Mouse (Mus musculus): Measurements from ENCODE around the gene Hist1h2bp. TPM values are rescaled to one million over a fixed set of nuclear protein-coding genes. Genes with fewer than 3 reads are reported as not detected.
A peak's percentile ranks its signal among the peaks of the same experiment; 100 is the strongest.
"Not testable (repeated sequence)": the region's sequence is repeated elsewhere in the genome, so short reads cannot be mapped to it uniquely, and the experiment has no call there.

Gene Hist1h2bp
- total RNA-seq, 1 experiment from 2014 or later, result 12.6 TPM

DNA sequence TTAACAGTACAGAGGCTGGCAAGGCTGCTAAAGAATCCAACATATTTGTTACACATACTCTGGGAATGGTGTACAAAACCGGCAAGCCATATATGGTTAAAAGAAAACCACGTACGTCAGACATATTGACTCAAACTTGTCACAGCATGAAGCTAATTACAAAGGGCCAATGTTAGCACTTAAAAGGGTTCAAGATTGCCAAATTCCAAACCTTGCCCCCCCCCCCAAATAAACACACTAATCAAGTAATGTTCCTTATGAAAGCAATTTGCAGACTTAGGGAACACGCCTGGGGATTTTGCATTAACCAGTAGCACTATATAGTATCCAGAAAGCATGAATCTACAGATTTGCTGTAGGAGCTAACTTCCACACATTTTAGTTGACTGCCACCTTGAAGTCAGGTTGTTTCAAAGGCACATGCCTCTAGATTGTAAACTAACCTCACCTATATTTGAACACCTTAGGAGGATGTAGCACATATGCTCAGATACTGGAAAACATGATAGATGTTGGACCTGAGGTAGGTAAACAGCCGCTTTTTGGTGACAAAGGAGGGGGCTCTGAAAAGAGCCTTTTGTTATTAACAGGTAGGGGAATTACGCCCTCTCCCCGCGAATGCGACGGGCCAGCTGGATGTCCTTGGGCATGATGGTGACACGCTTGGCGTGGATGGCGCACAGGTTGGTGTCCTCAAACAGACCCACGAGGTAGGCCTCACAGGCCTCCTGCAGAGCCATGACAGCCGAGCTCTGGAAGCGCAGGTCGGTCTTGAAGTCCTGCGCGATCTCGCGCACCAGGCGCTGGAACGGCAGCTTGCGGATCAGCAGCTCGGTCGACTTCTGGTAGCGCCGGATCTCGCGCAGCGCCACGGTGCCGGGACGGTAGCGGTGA lies 4.7 kb upstream of the Hist1h2bp start:
- ATAC-seq (replicated peaks; ENCODE audit: insufficient number of reproducible peaks, low FRiP score, low TSS enrichment, poor library complexity, severe bottlenecking), result not testable (repeated sequence)

- peak; percentile 67; the same call in 1 of the 2 replicates for ATAC-seq (replicated peaks; ENCODE audit: insufficient number of reproducible peaks, low FRiP score, low TSS enrichment, poor library complexity, severe bottlenecking)
Measured at GRCm38 (mm10) chr13:21783255-21783617, 4.0 kb upstream of the Hist1h2bp start, which contains the start of gene Hist1h3i. Gene Hist1h3i (minus strand): TSS chr13:21783370.

DNA sequence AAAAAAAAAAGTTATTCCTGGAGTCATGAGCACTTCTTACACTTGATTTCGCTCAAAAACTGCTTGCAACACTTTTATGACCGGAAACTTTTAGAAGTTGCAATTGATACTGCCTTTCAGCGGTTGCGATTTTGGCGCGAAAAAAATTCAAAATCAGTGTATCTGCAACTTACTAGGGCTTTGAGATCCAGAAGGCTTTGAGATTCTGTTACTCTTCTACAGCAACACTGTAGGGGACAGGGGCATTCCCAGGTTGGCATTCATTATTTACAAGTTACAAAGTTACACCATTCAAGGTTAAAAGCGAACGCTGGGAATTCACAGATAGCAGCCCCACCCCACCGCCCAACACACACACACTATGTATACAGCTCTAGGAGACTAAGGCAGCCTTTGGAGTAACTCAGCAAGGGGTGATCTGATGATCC lies 3.5 kb upstream of the Hist1h2bp start:
- ATAC-seq (replicated peaks; ENCODE audit: insufficient number of reproducible peaks, low FRiP score, low TSS enrichment, poor library complexity, severe bottlenecking), result no peak

DNA sequence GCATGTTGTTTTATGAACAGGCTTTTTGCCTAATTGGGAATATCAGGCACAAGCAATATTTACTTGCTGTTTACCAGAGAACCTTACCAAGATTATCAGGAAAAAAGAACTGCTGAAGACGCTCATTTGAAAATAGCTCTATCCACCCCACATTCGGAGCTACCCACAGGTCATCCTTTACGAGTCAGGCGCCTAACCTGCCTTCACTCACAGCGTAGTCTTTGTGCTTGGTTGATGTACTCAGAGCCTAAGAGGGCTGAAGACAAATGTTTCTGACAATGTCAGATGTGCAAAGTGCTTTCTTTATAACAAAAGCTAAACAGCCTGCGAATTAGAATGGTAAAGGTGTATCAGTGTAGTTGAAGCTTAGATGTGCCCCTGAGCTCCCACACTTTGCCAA lies 3.0 kb upstream of the Hist1h2bp start:
- ATAC-seq (replicated peaks; ENCODE audit: insufficient number of reproducible peaks, low FRiP score, low TSS enrichment, poor library complexity, severe bottlenecking), result no peak

- ATAC-seq (replicated peaks; ENCODE audit: insufficient number of reproducible peaks, low FRiP score, low TSS enrichment, poor library complexity, severe bottlenecking), result no peak
Measured at GRCm38 (mm10) chr13:21786189-21786898, 917 bp upstream of the Hist1h2bp start.

GRCm38 (mm10) chr13:21787760-21788593 lies 716 bp downstream of the Hist1h2bp start:
- no peak for ATAC-seq (replicated peaks; ENCODE audit: insufficient number of reproducible peaks, low FRiP score, low TSS enrichment, poor library complexity, severe bottlenecking)

GRCm38 (mm10) chr13:21789925-21790324 lies 2.7 kb downstream of the Hist1h2bp start:
- no peak for ATAC-seq (replicated peaks; ENCODE audit: insufficient number of reproducible peaks, low FRiP score, low TSS enrichment, poor library complexity, severe bottlenecking)

DNA sequence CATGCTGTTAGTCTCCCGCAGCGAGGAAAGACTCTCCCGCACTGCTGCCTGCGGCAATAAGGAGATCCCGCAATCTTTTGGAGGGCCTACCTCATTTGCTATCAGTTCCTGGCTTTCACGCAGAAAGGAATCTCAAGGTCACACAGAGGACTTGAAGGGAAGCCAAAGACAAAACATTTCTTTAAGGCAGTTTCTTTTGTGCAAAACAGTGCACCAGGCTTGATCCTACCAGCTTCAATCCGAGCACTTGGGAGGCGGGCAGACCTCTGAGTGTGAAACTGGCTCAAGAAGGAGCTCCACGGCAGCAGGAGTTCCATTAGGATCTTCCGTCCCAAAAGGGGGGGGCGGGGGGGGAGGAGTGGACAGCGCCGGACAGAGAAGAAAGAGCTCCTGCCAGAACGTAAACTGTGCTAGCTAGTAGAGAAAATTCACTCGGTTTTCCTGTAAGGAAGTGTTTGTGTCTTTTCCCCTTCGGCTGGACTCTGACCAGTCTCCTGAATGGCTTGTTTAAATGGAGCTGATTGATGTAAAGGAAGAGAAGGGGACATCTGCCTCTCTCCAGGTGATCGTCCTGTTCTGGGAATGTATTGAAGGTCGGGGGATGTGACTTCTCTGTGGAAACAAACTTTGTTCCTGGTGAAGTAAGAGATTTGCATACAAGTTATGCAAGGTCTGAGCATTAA lies 3.5 kb downstream of the Hist1h2bp start:
- no peak for ATAC-seq (replicated peaks; ENCODE audit: insufficient number of reproducible peaks, low FRiP score, low TSS enrichment, poor library complexity, severe bottlenecking)

DNA sequence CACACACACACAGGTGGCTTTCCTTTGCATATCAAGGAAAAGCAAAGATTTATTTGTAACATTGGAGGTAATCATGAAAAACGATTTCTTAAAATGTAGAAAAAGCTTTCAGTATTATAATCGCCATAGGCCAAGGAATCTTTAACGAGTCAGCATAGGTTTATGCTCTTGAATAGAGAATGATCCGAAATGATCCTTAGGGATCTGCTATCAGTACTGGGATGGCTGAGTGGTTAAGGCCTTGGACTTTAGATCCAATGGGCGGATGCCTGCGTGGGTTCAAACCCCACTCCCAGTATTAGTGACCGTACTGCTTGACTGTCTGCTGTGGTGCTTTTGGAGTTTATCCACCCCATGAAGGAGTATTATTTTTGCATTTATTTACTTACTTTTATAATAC lies 8.3 kb downstream of the Hist1h2bp start:
- no peak for ATAC-seq (replicated peaks; ENCODE audit: insufficient number of reproducible peaks, low FRiP score, low TSS enrichment, poor library complexity, severe bottlenecking)

GRCm38 (mm10) chr13:21797163-21797562 lies 9.9 kb downstream of the Hist1h2bp start:
- peak; percentile 36; the same call in 1 of the 2 replicates for ATAC-seq (replicated peaks; ENCODE audit: insufficient number of reproducible peaks, low FRiP score, low TSS enrichment, poor library complexity, severe bottlenecking)

GRCm38 (mm10) chr13:21803058-21803457 lies 15.8 kb downstream of the Hist1h2bp start:
- peak; percentile 88 for ATAC-seq (replicated peaks; ENCODE audit: insufficient number of reproducible peaks, low FRiP score, low TSS enrichment, poor library complexity, severe bottlenecking)

DNA sequence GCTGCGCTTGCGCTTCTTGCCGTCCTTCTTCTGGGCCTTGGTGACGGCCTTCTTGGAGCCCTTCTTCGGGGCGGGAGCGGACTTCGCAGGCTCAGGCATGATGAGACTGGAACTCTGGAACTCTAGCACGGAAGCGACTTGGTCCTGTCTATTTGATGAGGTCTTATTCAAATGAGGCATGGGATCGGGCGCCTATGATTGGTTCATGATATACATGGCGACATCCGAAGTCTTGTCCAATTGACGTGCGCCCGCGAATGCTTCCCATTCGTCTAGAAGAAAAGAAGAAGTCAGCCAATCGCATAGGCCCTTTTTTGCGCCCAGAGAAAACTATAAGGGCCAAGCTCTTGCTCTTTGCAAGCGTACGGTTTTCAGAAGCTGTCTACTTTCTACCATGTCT lies 22.8 kb downstream of the Hist1h2bp start, which contains the start of the genes Hist1h2bq and Hist1h2ao:
Hist1h2bq (minus strand) TSS at position 125 of the 400 bp plus-strand sequence.
Hist1h2ao (plus strand) TSS at position 393 of the 400 bp plus-strand sequence.
- peak; percentile 94 for ATAC-seq (replicated peaks; ENCODE audit: insufficient number of reproducible peaks, low FRiP score, low TSS enrichment, poor library complexity, severe bottlenecking)

DNA sequence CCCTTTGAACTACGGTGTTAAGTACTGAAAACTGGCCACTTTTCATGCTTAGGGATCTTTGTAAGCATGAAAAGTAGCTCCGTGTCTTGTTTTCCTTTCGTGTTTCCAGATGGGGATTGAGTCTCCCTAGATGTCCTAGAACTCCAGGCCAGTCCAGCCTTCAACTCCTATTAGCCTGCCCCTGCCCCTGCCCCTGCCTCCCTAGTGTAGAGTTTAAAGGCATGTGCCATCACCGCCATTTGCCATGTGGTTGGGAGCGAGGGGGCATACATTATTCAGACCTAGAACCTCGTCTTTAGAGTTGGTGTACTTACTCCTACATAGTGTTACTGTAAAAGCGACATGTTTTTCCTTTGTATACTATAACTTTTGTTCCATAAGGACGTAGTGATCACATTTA lies 23.8 kb downstream of the Hist1h2bp start:
- 0 out of 2 replicates have a peak, but pooled peaks have one; percentile 10 for ATAC-seq (replicated peaks; ENCODE audit: insufficient number of reproducible peaks, low FRiP score, low TSS enrichment, poor library complexity, severe bottlenecking)

DNA sequence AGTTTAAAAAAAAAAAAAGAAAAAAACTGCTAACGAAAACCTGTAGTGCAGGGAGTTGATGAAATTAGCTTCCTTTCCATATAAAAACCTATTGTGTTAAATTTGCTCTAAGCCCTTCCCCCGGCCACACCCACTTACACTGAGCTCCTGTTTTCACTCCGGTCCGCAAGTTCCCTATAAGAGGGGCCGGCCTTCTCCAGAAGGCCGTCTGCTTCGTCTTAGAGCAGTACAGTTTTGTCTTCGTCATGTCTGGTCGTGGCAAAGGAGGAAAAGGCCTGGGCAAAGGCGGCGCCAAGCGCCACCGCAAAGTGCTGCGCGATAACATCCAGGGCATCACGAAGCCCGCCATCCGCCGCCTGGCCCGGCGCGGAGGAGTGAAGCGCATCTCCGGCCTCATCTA lies 24.3 kb downstream of the Hist1h2bp start, which contains the start of gene Hist1h4m:
Hist1h4m (plus strand) TSS at position 208 of the 400 bp plus-strand sequence.
- peak; percentile 68 for ATAC-seq (replicated peaks; ENCODE audit: insufficient number of reproducible peaks, low FRiP score, low TSS enrichment, poor library complexity, severe bottlenecking)

- ATAC-seq (replicated peaks; ENCODE audit: insufficient number of reproducible peaks, low FRiP score, low TSS enrichment, poor library complexity, severe bottlenecking), result not testable (repeated sequence)
Measured at GRCm38 (mm10) chr13:21812092-21812491, 24.8 kb downstream of the Hist1h2bp start.

DNA sequence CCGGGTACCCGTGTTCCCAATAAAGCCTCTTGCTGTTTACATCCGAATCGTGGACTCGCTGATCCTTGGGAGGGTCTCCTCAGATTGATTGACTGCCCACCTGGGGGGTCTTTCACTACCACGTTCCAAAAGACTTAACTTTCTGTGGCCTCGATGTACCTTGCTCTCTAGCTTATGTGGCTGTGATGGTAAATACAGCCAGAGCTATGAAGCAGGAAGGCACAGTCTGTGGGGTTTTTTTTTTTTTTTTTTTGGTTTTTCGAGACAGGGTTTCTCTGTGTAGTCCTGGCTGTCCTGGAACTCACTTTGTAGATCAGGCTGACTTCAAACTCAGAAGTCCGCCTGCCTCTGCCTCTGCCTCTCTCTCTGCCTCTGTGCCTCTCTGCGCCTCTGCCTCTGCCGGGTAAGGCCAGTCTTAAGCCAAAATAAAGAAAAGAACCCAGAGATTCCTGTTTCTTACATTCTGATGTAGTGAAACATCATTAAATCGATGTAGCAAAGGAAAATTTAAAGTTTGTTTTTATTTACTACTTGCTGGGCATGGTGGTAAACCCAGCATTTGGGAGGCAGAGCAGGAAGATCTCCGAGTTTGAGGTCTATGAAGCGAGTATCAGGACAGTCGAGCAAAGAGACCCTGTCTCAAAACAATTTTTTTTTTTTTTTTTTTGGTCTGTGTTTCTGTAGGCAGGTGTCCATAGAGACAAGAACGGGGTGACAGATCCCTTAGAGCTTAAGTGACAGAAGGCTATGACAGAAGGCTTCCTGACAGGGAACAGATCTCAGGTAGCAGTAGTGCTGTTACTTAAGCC lies 33.0 kb downstream of the Hist1h2bp start:
- ATAC-seq (replicated peaks; ENCODE audit: insufficient number of reproducible peaks, low FRiP score, low TSS enrichment, poor library complexity, severe bottlenecking), result not testable (repeated sequence)

- no peak for ATAC-seq (replicated peaks; ENCODE audit: insufficient number of reproducible peaks, low FRiP score, low TSS enrichment, poor library complexity, severe bottlenecking)
Measured at GRCm38 (mm10) chr13:21828511-21828910, 41.2 kb downstream of the Hist1h2bp start.
